Mouse (Mus musculus): ENCODE results near the gene Ube2j1. TPM values are rescaled to one million over a fixed set of nuclear protein-coding genes. Genes with fewer than 3 reads are reported as not detected.
"Not testable (repeated sequence)": the region's sequence is repeated elsewhere in the genome, so short reads cannot be mapped to it uniquely, and the experiment has no call there.

The Ube2j1 gene
- total and polyA plus RNA-seq, 3 experiments, result 64.3 to 122 (median 93.0) TPM

DNA sequence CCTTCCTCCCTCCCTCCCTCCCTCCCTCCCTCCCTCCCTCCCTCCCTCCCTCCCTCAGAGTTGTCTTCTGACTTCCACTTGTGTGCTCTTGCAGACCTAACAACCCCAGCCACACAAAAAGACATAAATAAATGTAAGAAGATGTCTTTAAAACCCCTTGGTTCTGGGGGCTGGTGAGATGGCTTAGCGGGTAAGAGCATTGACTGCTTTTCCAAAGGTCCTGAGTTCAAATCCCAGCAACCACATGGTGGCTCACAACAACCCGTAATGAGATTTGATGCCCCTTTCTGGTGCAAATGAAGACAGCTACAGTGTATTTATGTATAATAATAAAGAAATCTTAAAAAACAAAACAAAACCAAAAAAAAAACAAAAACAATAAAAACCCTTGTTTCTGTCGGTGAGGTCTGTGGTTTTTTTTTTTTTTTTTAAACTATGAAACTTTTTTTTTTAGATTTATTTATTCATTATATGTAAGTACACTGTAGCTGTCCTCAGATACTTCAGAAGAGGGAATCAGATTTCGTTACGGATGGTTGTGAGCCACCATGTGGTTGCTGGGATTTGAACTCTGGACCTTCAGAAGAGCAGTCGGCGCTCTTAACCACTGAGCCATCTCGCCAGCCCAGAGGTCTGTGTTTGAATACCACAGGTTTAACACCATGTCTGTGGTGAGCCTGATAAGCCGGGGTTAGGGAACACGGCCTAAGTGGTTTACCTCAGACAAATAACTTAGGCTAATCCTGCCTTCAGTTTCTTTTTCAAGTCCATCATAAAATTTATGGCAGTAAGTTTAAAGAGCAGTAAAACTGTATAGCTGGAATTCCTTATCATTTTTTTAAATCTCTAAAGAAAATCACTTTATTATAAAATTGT lies 25.4 kb upstream of the Ube2j1 start:
- DNase-seq (ENCODE audit: extremely low read depth); H3K79me2 ChIP-seq (replicated peaks; ENCODE audit: control insufficient read depth, extremely low read depth, insufficient read depth, poor library complexity, severe bottlenecking); dilution Hi-C loops (cut with MboI; ENCODE audit: extremely low pct_ligation_motif_present, extremely low pct_unique_long_range_greater_than_20kb, low sequenced_read_pairs); H3K27ac ChIP-seq (ENCODE audit: insufficient read depth, low read depth); H3K27me3 ChIP-seq (replicated peaks); H3K4me3 ChIP-seq (replicated peaks in 1 of 3; ENCODE audit: low read depth in 2 of 3, low read length in 2 of 3, poor library complexity in 1 of 3); H3K9me3 ChIP-seq (replicated peaks; ENCODE audit: low read length); in situ Hi-C loops (cut with MboI; ENCODE audit: low pct_ligation_motif_present, low pct_unique_long_range_greater_than_20kb, low sequenced_read_pairs); H3K9ac ChIP-seq (ENCODE audit: insufficient read depth, low read depth); H3K36me3 ChIP-seq (replicated peaks in 1 of 2; ENCODE audit: control insufficient read depth in 1 of 2, insufficient read depth in 1 of 2, low read length in 1 of 2); H3K4me2 ChIP-seq (ENCODE audit: insufficient read depth, low read depth, poor library complexity, severe bottlenecking): not testable (repeated sequence)
- H3K4me1 ChIP-seq (ENCODE audit: control insufficient read depth in 1 of 2, insufficient read depth in 2 of 2), result peaks cover 2 to 11% of the 10 kb centered on the region in 2 experiments; a peak in 2 of 4 replicates
- peak; percentile 70; the same call in 1 of the 2 replicates for TF ChIP-seq TBP (conservative IDR thresholded peaks at IDR 0.05; ENCODE audit: low read depth, low read length)

DNA sequence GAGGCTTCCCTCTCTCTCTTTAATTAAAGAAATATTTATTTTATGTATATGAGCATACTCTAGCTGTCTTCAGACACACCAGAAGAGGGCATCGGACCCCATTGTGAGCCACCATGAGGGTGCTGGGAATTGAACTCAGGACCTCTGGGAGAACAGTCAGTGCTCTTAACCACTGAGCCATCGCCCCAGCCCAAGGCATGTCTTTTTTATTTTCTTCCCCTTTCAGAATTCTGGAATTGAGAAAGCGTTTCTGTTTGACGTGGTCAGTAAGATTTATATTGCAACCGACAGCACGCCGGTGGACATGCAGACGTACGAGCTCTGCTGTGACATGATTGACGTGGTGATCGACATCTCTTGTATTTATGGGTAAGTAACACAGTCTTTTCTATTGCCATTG lies 24.4 kb upstream of the Ube2j1 start:
- in situ Hi-C loops (cut with MboI; ENCODE audit: low pct_ligation_motif_present, low pct_unique_long_range_greater_than_20kb, low sequenced_read_pairs), result no loop called here
- dilution Hi-C loops (cut with MboI; ENCODE audit: extremely low pct_ligation_motif_present, extremely low pct_unique_long_range_greater_than_20kb, low sequenced_read_pairs), result no loop called here
- Histone ChIP-seq H3K27me3 (replicated peaks) (no peaks in the 10 kb centered on the region), H3K79me2 (replicated peaks; ENCODE audit: control insufficient read depth, extremely low read depth, insufficient read depth, poor library complexity, severe bottlenecking) (no peaks in the 10 kb centered on the region), H3K9me3 (replicated peaks; ENCODE audit: low read length) (no peaks in the 10 kb centered on the region), H3K27ac (ENCODE audit: insufficient read depth, low read depth) (no peak overlapping the region), H3K4me3 (replicated peaks in 1 of 3; ENCODE audit: low read depth in 2 of 3, low read length in 2 of 3, poor library complexity in 1 of 3) (no peak overlapping the region), H3K36me3 (replicated peaks in 1 of 2; ENCODE audit: control insufficient read depth in 1 of 2, insufficient read depth in 1 of 2, low read length in 1 of 2) (no peaks in the 10 kb centered on the region), H3K4me1 (ENCODE audit: control insufficient read depth in 1 of 2, insufficient read depth in 2 of 2) (peaks cover 2 to 11% of the 10 kb centered on the region in 2 experiments; a peak in 2 of 4 replicates), H3K4me2 (ENCODE audit: insufficient read depth, low read depth, poor library complexity, severe bottlenecking) (peak overlapping the region; percentile 50; the same call in 1 of the 2 replicates), H3K9ac (ENCODE audit: insufficient read depth, low read depth) (no peak overlapping the region)
- no peak for DNase-seq (ENCODE audit: extremely low read depth)
- TF ChIP-seq MEF2A (IDR thresholded peaks at IDR 0.05; ENCODE audit: borderline replicate concordance, low read depth, low read length) (no peak), CHD1 (IDR thresholded peaks at IDR 0.05; ENCODE audit: low read depth, low read length) (no peak), JUND (conservative IDR thresholded peaks at IDR 0.05; ENCODE audit: low read depth, low read length) (no peak), BHLHE40 (IDR thresholded peaks at IDR 0.05; ENCODE audit: low read depth, low read length) (no peak), MAFK (IDR thresholded peaks at IDR 0.05; ENCODE audit: insufficient replicate concordance, low read length) (no peak), SMC3 (IDR thresholded peaks at IDR 0.05; ENCODE audit: low read depth, low read length) (no peak), NELFE (IDR thresholded peaks at IDR 0.05; ENCODE audit: low read depth, low read length) (no peak), ZMIZ1 (IDR thresholded peaks at IDR 0.05; ENCODE audit: low read depth, low read length) (no peak), EP300 (IDR thresholded peaks at IDR 0.05; ENCODE audit: low read length) (no peak), MAZ (IDR thresholded peaks at IDR 0.05; ENCODE audit: low read depth, low read length) (no peak), ELF1 (IDR thresholded peaks at IDR 0.05; ENCODE audit: low read depth, low read length) (0 out of 2 replicates have a peak, but pooled peaks have one; percentile 21), ZKSCAN1 (IDR thresholded peaks at IDR 0.05; ENCODE audit: borderline replicate concordance, low read depth, low read length) (no peak), UBTF (IDR thresholded peaks at IDR 0.05; ENCODE audit: low read depth, low read length) (no peak), POLR2AphosphoS2 (IDR thresholded peaks at IDR 0.05; ENCODE audit: low read depth, low read length) (no peak), TBP (conservative IDR thresholded peaks at IDR 0.05; ENCODE audit: low read depth, low read length) (peak; percentile 95), RCOR1 (conservative IDR thresholded peaks at IDR 0.05; ENCODE audit: low read depth, low read length) (no peak), JUN (IDR thresholded peaks at IDR 0.05; ENCODE audit: insufficient read depth, low read depth, low read length) (no peak), MYC (IDR thresholded peaks at IDR 0.05; ENCODE audit: low read depth, low read length) (no peak), IRF4 (IDR thresholded peaks at IDR 0.05; ENCODE audit: low read depth, low read length) (0 out of 2 replicates have a peak, but pooled peaks have one; percentile 12), PAX5 (IDR thresholded peaks at IDR 0.05; ENCODE audit: low read length) (no peak)

Data from CH12.LX (cell line).